Mouse (Mus musculus) CH12.LX (cell line): ENCODE data around the gene Capza2. TPM values are rescaled to one million over a fixed set of nuclear protein-coding genes. Genes with fewer than 3 reads are reported as not detected.

Experiments used
- DNase-seq: peaks from one replicate; pipeline ENCODE4 v3.0.0-alpha.2; 2013; ENCODE audit errors: extremely low read depth
- H3K27ac ChIP-seq: 2 replicates; pipeline ENCODE4 v1.5.1; 2012; ENCODE audit warnings: low read depth, mild to moderate bottlenecking, control low read depth, moderate library complexity; ENCODE audit not compliant: insufficient read depth
- H3K27me3 ChIP-seq: replicated peaks from 2 replicates; pipeline ENCODE3; 2012; ENCODE audit warnings: inconsistent platforms
- H3K36me3 ChIP-seq, 2 experiments: replicated peaks in 1 of 2; 2 replicates each; pipeline versions ENCODE3 to v1.6.1; 2012; ENCODE audit warnings: inconsistent platforms in 1 of 2, low read length in 1 of 2, mild to moderate bottlenecking in 1 of 2, mixed read lengths in 1 of 2, moderate library complexity in 1 of 2; ENCODE audit not compliant: control insufficient read depth in 1 of 2, insufficient read depth in 1 of 2
- H3K4me1 ChIP-seq, 2 experiments: 2 replicates each; pipeline ENCODE4 v1.6.1; 2012; ENCODE audit warnings: inconsistent platforms in 1 of 2, moderate library complexity in 1 of 2; ENCODE audit not compliant: insufficient read depth in 2 of 2, control insufficient read depth in 1 of 2
- H3K4me2 ChIP-seq: 2 replicates; pipeline ENCODE4 v1.6.1; 2012; ENCODE audit warnings: low read depth, mild to moderate bottlenecking, control low read depth; ENCODE audit not compliant: poor library complexity, insufficient read depth, severe bottlenecking
- H3K4me3 ChIP-seq, 3 experiments: fragments of 150-350 bp in 1 of 3; sonication (generic) in 1 of 3; replicated peaks in 1 of 3; 2 replicates each; pipeline versions ENCODE3 to v1.5.1; 2011 to 2012; ENCODE audit warnings: low read depth in 2 of 3, low read length in 2 of 3, mild to moderate bottlenecking in 2 of 3, moderate library complexity in 2 of 3, control low read depth in 1 of 3, improper control_type of control experiment in 1 of 3, inconsistent platforms in 1 of 3, mixed read lengths in 1 of 3; ENCODE audit not compliant: poor library complexity in 1 of 3
- H3K79me2 ChIP-seq: replicated peaks from 2 replicates; pipeline ENCODE4 v1.6.1; 2012; ENCODE audit warnings: mild to moderate bottlenecking, moderate library complexity; ENCODE audit not compliant: control insufficient read depth, poor library complexity, insufficient read depth, severe bottlenecking; ENCODE audit errors: extremely low read depth
- H3K9ac ChIP-seq: 2 replicates; pipeline ENCODE4 v1.6.1; 2012; ENCODE audit warnings: low read depth, mild to moderate bottlenecking, control low read depth, moderate library complexity; ENCODE audit not compliant: insufficient read depth
- H3K9me3 ChIP-seq: replicated peaks from 2 replicates; pipeline ENCODE3; 2012; ENCODE audit warnings: low read length, inconsistent platforms, mixed read lengths
- BHLHE40 ChIP-seq: IDR thresholded peaks from 2 replicates; pipeline ENCODE4 v1.6.1; 2011; ENCODE audit warnings: mild to moderate bottlenecking, low read depth, low read length, improper control_type of control experiment
- CHD1 ChIP-seq: IDR thresholded peaks from 2 replicates; pipeline ENCODE4 v1.6.1; 2012; ENCODE audit warnings: low read depth, low read length, improper control_type of control experiment, inconsistent platforms
- CHD2 ChIP-seq: IDR thresholded peaks from 2 replicates; pipeline ENCODE4 v1.6.1; 2011; ENCODE audit warnings: low read length, improper control_type of control experiment
- CTCF ChIP-seq, 2 experiments: IDR thresholded peaks in 1 of 2; conservative IDR thresholded peaks in 1 of 2; 2 replicates each; pipeline ENCODE4 v1.5.1; 2011 to 2012; ENCODE audit warnings: low read depth in 2 of 2, low read length in 2 of 2, improper control_type of control experiment in 1 of 2, inconsistent platforms in 1 of 2, mild to moderate bottlenecking in 1 of 2, moderate library complexity in 1 of 2
- E2F4 ChIP-seq: IDR thresholded peaks from 2 replicates; pipeline ENCODE4 v1.6.1; 2011; ENCODE audit warnings: low read depth, low read length, improper control_type of control experiment; ENCODE audit not compliant: insufficient replicate concordance
- ELF1 ChIP-seq: IDR thresholded peaks from 2 replicates; pipeline ENCODE4 v1.6.1; 2014; ENCODE audit warnings: low read depth, mild to moderate bottlenecking, inconsistent platforms, low read length, improper control_type of control experiment
- EP300 ChIP-seq: IDR thresholded peaks from 2 replicates; pipeline ENCODE4 v1.6.1; 2011; ENCODE audit warnings: low read length, improper control_type of control experiment
- ETS1 ChIP-seq: conservative IDR thresholded peaks from 2 replicates; pipeline ENCODE4 v1.6.1; 2012; ENCODE audit warnings: low read depth, mild to moderate bottlenecking, inconsistent platforms, low read length, improper control_type of control experiment, moderate library complexity
- GABPA ChIP-seq: IDR thresholded peaks from 2 replicates; pipeline ENCODE4 v1.6.1; 2012; ENCODE audit warnings: low read depth, low read length, improper control_type of control experiment, inconsistent platforms; ENCODE audit not compliant: insufficient replicate concordance
- HCFC1 ChIP-seq: IDR thresholded peaks from 2 replicates; pipeline ENCODE4 v1.6.1; 2012; ENCODE audit warnings: low read depth, mild to moderate bottlenecking, inconsistent platforms, low read length, improper control_type of control experiment
- IRF4 ChIP-seq: IDR thresholded peaks from 2 replicates; pipeline ENCODE4 v1.6.1; 2014; ENCODE audit warnings: low read depth, mild to moderate bottlenecking, inconsistent platforms, low read length, improper control_type of control experiment
- JUN ChIP-seq: IDR thresholded peaks from 2 replicates; pipeline ENCODE4 v1.6.1; 2011; ENCODE audit warnings: low read depth, mild to moderate bottlenecking, low read length, improper control_type of control experiment, moderate library complexity; ENCODE audit not compliant: insufficient read depth
- JUND ChIP-seq: conservative IDR thresholded peaks from 2 replicates; pipeline ENCODE4 v1.6.1; 2011; ENCODE audit warnings: low read depth, low read length, improper control_type of control experiment
- KAT2A ChIP-seq: IDR thresholded peaks from 2 replicates; pipeline ENCODE4 v1.6.1; 2012; ENCODE audit warnings: low read length, improper control_type of control experiment, inconsistent platforms; ENCODE audit not compliant: insufficient replicate concordance
- MAFK ChIP-seq: IDR thresholded peaks from 2 replicates; pipeline ENCODE4 v1.6.1; 2011; ENCODE audit warnings: low read length, improper control_type of control experiment; ENCODE audit not compliant: insufficient replicate concordance
- MAX ChIP-seq: IDR thresholded peaks from 2 replicates; pipeline ENCODE4 v1.6.1; 2011; ENCODE audit warnings: low read length, improper control_type of control experiment
- MAZ ChIP-seq: IDR thresholded peaks from 2 replicates; pipeline ENCODE4 v1.6.1; 2012; ENCODE audit warnings: low read depth, mild to moderate bottlenecking, inconsistent platforms, low read length, improper control_type of control experiment, moderate library complexity
- MEF2A ChIP-seq: IDR thresholded peaks from 2 replicates; pipeline ENCODE4 v1.6.1; 2014; ENCODE audit warnings: low read depth, mild to moderate bottlenecking, inconsistent platforms, low read length, improper control_type of control experiment, borderline replicate concordance
- MXI1 ChIP-seq: IDR thresholded peaks from 2 replicates; pipeline ENCODE4 v1.6.1; 2011; ENCODE audit warnings: mild to moderate bottlenecking, low read depth, low read length, improper control_type of control experiment
- MYC ChIP-seq: IDR thresholded peaks from 2 replicates; pipeline ENCODE4 v1.6.1; 2011; ENCODE audit warnings: low read depth, mild to moderate bottlenecking, improper control_type of control experiment, low read length
- NELFE ChIP-seq: IDR thresholded peaks from 2 replicates; pipeline ENCODE4 v1.6.1; 2011; ENCODE audit warnings: low read depth, low read length, improper control_type of control experiment
- NRF1 ChIP-seq: IDR thresholded peaks from 2 replicates; pipeline ENCODE4 v1.6.1; 2014; ENCODE audit warnings: low read depth, mild to moderate bottlenecking, inconsistent platforms, low read length, improper control_type of control experiment, moderate library complexity
- PAX5 ChIP-seq: IDR thresholded peaks from 2 replicates; pipeline ENCODE4 v1.6.1; 2012; ENCODE audit warnings: low read length, inconsistent platforms, mixed read lengths
- POLR2A ChIP-seq: IDR thresholded peaks from 2 replicates; pipeline ENCODE4 v1.6.1; 2011; ENCODE audit warnings: low read depth, mild to moderate bottlenecking, improper control_type of control experiment, low read length
- POLR2AphosphoS2 ChIP-seq: IDR thresholded peaks from 2 replicates; pipeline ENCODE4 v1.6.1; 2011; ENCODE audit warnings: low read depth, low read length, improper control_type of control experiment
- RAD21 ChIP-seq: IDR thresholded peaks from 2 replicates; pipeline ENCODE4 v1.6.1; 2011; ENCODE audit warnings: low read depth, mild to moderate bottlenecking, low read length, improper control_type of control experiment, moderate library complexity
- RCOR1 ChIP-seq: conservative IDR thresholded peaks from 2 replicates; pipeline ENCODE4 v1.6.1; 2012; ENCODE audit warnings: low read depth, mild to moderate bottlenecking, inconsistent platforms, low read length, improper control_type of control experiment
- SIN3A ChIP-seq: IDR thresholded peaks from 2 replicates; pipeline ENCODE4 v1.6.1; 2012; ENCODE audit warnings: low read length, improper control_type of control experiment, inconsistent platforms
- SMC3 ChIP-seq: IDR thresholded peaks from 2 replicates; pipeline ENCODE4 v1.6.1; 2011; ENCODE audit warnings: low read depth, low read length, improper control_type of control experiment
- TBP ChIP-seq: conservative IDR thresholded peaks from 2 replicates; pipeline ENCODE4 v1.6.1; 2011; ENCODE audit warnings: low read depth, low read length, improper control_type of control experiment
- TCF12 ChIP-seq: IDR thresholded peaks from 2 replicates; pipeline ENCODE4 v1.6.1; 2014; ENCODE audit warnings: low read depth, mild to moderate bottlenecking, inconsistent platforms, low read length, improper control_type of control experiment
- UBTF ChIP-seq: IDR thresholded peaks from 2 replicates; pipeline ENCODE4 v1.6.1; 2012; ENCODE audit warnings: low read depth, mild to moderate bottlenecking, inconsistent platforms, low read length, improper control_type of control experiment, moderate library complexity
- USF1 ChIP-seq: IDR thresholded peaks from 2 replicates; pipeline ENCODE4 v1.6.1; 2014; ENCODE audit warnings: low read depth, mild to moderate bottlenecking, inconsistent platforms, low read length, improper control_type of control experiment
- USF2 ChIP-seq: conservative IDR thresholded peaks from 2 replicates; pipeline ENCODE4 v1.6.1; 2011; ENCODE audit warnings: low read depth, low read length, improper control_type of control experiment
- ZC3H11A ChIP-seq: IDR thresholded peaks from 2 replicates; pipeline ENCODE4 v1.6.1; 2012; ENCODE audit warnings: low read depth, mild to moderate bottlenecking, inconsistent platforms, low read length, improper control_type of control experiment
- ZKSCAN1 ChIP-seq: IDR thresholded peaks from 2 replicates; pipeline ENCODE4 v1.6.1; 2012; ENCODE audit warnings: low read depth, inconsistent platforms, low read length, improper control_type of control experiment, borderline replicate concordance
- ZMIZ1 ChIP-seq: IDR thresholded peaks from 2 replicates; pipeline ENCODE4 v1.6.1; 2012; ENCODE audit warnings: low read depth, mild to moderate bottlenecking, inconsistent platforms, low read length, improper control_type of control experiment
- ZNF384 ChIP-seq: IDR thresholded peaks from 2 replicates; pipeline ENCODE4 v1.6.1; 2012; ENCODE audit warnings: low read depth, low read length, improper control_type of control experiment, inconsistent platforms
- dilution Hi-C: fragments of 300-500 bp; cut with MboI; formaldehyde crosslinking; loops from 2 replicates; pipeline ENCODE4 v1.14.3; 2020; ENCODE audit warnings: low sequenced_read_pairs; ENCODE audit not compliant: extremely low pct_unique_long_range_greater_than_20kb, extremely low pct_ligation_motif_present
- in situ Hi-C: fragments of 300-500 bp; cut with MboI; formaldehyde crosslinking; loops from 3 replicates; pipeline ENCODE4 v1.14.3; 2019; ENCODE audit warnings: low sequenced_read_pairs, low pct_ligation_motif_present, low pct_unique_long_range_greater_than_20kb, mixed read lengths
- polyA plus RNA-seq: library from polyadenylated mRNA; unstranded; fragments of >175 nt; gene quantifications from 2 replicates; pipeline ENCODE4 v1.2.1, GENCODE M21; 2012; ENCODE audit warnings: low read depth; ENCODE audit not compliant: insufficient read length
- total RNA-seq, 2 experiments: library from RNA; depleted of rRNA; stranded (reverse); fragments of 300-350 nt in 1 of 2; fragments of >200 nt in 1 of 2; gene quantifications; 2 replicates each; pipeline ENCODE4 v1.2.3; 2012 to 2014

Gene Capza2
- total and polyA plus RNA-seq, 3 experiments, result 64.9 to 277 (median 171) TPM

DNA sequence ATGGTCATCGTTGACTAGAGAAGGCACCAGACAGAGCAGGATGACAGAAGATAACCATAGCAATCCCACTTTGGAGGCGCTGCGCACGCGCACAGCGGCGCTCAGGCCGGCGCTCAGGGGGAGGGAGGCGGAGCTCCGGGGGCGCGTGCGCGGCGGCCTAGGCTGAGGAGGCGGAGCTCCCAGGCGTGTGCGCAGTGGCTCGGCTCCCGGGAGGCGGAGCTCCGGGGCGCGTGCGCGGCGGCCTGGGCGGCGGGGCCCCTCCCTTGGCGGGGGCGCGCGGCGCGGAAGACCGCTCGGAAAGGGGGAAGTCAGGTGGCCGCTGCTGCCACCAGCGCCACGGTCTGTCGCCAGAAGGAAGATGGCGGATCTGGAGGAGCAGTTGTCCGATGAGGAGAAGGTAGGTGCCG lies 733 bp downstream of the Capza2 start:
- no peak overlapping the region for H3K27ac ChIP-seq
- in situ Hi-C loops (no loop called here), dilution Hi-C loops (no loop called here)
- H3K4me1 ChIP-seq, result peaks cover 6 to 44% of the 10 kb centered on the region in 2 experiments; a peak in 3 of 4 replicates
- peak overlapping the region; percentile 98 for H3K9ac ChIP-seq
- peak overlapping the region; percentile 24 to 79 (median 73) for H3K4me3 ChIP-seq
- DNase-seq, result peak; percentile 91
- H3K27me3 ChIP-seq, result no peaks in the 10 kb centered on the region
- peaks cover 31% of the 10 kb centered on the region for H3K79me2 ChIP-seq
- peaks cover 4% of the 10 kb centered on the region for H3K9me3 ChIP-seq
- H3K4me2 ChIP-seq, result peak overlapping the region; percentile 97
- peaks cover 0 to 8% of the 10 kb centered on the region in 2 experiments for H3K36me3 ChIP-seq
- TF ChIP-seq MAFK, result no peak
- peak; percentile 100 for TF ChIP-seq NRF1
- no peak for TF ChIP-seq ZC3H11A
- TF ChIP-seq RCOR1, result no peak
- TF ChIP-seq USF2, result no peak; the same call in 1 of the 2 replicates
- TF ChIP-seq POLR2A, result peak; percentile 94
- TF ChIP-seq EP300, result no peak
- TF ChIP-seq MAX, result 0 out of 2 replicates have a peak, but pooled peaks have one; percentile 39
- peak; percentile 66 for TF ChIP-seq USF1
- no peak for TF ChIP-seq PAX5
- no peak for TF ChIP-seq JUN
- no peak for TF ChIP-seq CTCF (conservative IDR thresholded peaks at IDR 0.05 in 1 of 2, IDR thresholded peaks at IDR 0.05 in 1 of 2; ENCODE audit: low read depth in 2 of 2, low read length in 2 of 2)
- no peak for TF ChIP-seq POLR2AphosphoS2
- TF ChIP-seq ETS1, result no peak
- no peak for TF ChIP-seq UBTF
- TF ChIP-seq MXI1, result peak; percentile 69; the same call in 1 of the 2 replicates
- no peak; the same call in 1 of the 2 replicates for TF ChIP-seq MAZ
- TF ChIP-seq JUND, result no peak
- no peak for TF ChIP-seq CHD2
- TF ChIP-seq KAT2A, result no peak
- TF ChIP-seq BHLHE40, result 0 out of 2 replicates have a peak, but pooled peaks have one; percentile 14
- TF ChIP-seq RAD21, result no peak
- TF ChIP-seq ZMIZ1, result peak; percentile 72
- peak; percentile 21 for TF ChIP-seq IRF4
- peak; percentile 34; the same call in 1 of the 2 replicates for TF ChIP-seq SIN3A
- TF ChIP-seq MYC, result no peak
- TF ChIP-seq SMC3, result no peak
- no peak for TF ChIP-seq TBP
- no peak for TF ChIP-seq ZNF384
- peak; percentile 85 for TF ChIP-seq TCF12
- TF ChIP-seq GABPA, result no peak
- peak; percentile 76 for TF ChIP-seq ELF1
- no peak for TF ChIP-seq CHD1
- TF ChIP-seq HCFC1, result no peak
- no peak for TF ChIP-seq MEF2A
- TF ChIP-seq E2F4, result no peak
- TF ChIP-seq ZKSCAN1, result no peak
- peak; percentile 82 for TF ChIP-seq NELFE
- TF ChIP-seq, all 38 proteins: peak for 12
